Mouse (Mus musculus): ENCODE measurements around the gene Tmem151b.

Gene Tmem151b

DNA sequence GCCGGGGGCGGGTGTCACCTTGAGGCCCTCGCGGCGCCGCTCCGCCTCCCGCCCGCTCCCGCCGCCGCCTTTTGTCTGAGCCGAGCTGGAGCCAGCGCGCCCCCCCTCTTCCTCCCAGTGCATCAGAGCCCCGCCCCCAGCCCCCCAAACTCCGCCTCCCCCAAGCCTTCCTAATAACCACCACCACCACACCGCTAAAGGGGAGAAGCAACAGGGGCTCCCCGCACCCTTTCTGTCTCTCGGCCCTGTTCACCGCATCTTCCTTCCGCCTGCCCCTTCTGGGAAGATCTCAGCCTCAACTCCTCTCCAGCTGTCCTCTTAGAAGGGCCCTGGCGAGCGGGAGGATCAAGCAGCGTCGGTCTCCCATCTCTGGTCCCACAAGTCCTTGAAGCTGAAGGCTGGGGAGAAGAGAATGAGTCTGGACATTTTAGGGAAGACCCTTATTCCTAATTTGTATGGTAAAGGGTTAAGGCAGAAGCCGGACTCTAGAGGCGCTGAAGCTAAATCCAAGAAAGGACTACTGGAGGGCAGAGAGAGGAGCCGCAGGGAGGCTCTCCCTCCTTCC lies at the start of gene Tmem151b:
Gene Tmem151b, minus strand, starts transcription at position 61 of the 565 bp plus-strand sequence.
- DNase-seq: peak; percentile 85 to 94

DNA sequence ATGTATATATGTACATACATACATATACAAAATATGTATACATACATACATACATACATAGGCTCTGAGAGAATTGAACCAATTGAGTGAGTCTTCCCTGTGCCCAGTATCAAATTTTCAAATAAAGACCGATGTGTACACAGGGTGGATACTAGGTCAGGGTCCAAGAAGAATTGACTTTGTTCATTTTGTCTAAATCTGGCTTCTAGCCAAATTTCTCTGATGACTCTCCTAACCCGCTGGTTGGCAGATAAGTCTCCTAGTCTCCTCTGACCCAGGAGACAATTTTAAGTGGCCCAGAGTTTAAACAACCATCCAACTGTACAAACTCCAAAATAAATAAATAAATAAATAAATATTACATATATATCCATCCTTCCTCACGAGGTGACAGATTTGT lies 49.4 kb upstream of the Tmem151b start:
- DNase-seq: no peak

DNA sequence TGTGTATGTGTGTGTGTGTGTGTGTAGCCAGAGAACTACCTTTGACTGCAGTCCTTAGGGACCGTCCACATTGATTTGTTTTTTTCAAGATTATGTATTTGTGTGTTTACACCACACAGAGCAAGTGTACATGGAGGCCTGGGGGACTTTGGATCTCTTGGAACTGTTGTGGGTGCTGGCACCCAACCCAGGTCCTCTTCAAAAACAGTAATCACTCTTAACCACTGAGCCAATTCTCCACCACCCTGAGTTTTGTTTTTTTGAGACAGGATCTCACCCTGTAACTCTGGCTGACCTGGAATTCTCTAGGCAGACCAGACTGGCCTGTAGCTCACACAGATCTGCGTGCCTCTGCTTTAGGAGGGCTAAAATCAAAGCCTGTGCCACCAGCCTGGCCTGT lies 48.9 kb upstream of the Tmem151b start:
- no peak for DNase-seq

DNA sequence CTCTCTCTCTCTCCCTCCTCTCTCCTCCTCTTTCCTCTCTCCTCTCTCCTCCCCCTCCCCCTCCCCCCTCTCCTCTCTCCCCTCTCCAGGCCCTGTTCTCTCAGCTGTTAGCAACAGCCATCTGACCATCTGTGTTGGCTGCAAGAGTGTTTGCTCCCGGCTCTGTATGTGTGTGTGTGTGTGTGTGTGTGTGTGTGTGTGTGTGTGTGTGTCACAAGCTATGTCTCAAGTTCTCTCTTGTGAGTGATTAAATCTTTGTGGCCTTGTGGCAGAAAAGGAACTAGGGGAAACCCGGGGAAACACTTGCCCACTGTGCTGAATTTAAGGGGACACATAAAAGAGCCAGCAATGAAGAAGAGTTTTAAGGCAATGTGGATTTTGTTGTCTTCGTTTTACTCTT lies 48.3 kb upstream of the Tmem151b start:
- peak in 1 of 2 experiments; percentile 55 for DNase-seq

GRCm38 (mm10) chr17:45596631-45597396 lies 47.3 kb upstream of the Tmem151b start:
- DNase-seq: peak; percentile 65 to 73

DNA sequence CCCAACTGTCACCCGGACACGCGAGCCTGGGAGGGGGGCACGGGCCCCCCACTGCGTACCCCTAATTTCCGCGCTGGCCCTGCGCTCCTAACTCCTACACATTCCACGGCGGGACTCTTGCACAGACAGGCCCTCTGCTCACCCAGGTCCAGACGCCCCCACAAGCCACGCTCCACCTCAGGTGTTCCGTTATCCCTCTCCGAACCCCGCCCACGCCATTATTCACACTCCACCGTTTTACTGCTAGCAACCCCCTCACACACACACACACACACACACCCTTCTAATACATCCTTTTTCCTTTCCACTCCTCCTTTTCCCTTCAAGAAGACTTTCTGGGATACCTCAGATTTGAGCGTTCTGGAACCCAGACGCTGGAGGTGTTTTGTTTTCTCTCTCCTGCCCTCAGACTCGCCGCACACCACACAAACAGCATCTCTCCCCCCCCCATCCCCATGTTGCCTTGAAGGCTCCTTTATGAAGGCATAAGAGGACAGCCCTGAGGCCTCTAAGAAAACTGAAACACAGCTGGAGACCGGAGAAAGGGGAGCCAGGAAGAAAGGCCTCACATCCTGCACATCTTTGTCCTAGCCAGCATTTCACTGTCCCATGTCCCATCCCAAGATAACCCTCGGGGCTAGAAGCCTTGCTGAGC lies 46.4 kb upstream of the Tmem151b start:
- peak in 1 of 2 experiments; percentile 56 for DNase-seq

- DNase-seq: peak; percentile 80 to 85
Measured at GRCm38 (mm10) chr17:45594881-45595735, 45.6 kb upstream of the Tmem151b start.

GRCm38 (mm10) chr17:45594195-45594594 lies 44.7 kb upstream of the Tmem151b start:
- DNase-seq: no peak

GRCm38 (mm10) chr17:45593479-45593878 lies 44.0 kb upstream of the Tmem151b start:
- DNase-seq: no peak

DNA sequence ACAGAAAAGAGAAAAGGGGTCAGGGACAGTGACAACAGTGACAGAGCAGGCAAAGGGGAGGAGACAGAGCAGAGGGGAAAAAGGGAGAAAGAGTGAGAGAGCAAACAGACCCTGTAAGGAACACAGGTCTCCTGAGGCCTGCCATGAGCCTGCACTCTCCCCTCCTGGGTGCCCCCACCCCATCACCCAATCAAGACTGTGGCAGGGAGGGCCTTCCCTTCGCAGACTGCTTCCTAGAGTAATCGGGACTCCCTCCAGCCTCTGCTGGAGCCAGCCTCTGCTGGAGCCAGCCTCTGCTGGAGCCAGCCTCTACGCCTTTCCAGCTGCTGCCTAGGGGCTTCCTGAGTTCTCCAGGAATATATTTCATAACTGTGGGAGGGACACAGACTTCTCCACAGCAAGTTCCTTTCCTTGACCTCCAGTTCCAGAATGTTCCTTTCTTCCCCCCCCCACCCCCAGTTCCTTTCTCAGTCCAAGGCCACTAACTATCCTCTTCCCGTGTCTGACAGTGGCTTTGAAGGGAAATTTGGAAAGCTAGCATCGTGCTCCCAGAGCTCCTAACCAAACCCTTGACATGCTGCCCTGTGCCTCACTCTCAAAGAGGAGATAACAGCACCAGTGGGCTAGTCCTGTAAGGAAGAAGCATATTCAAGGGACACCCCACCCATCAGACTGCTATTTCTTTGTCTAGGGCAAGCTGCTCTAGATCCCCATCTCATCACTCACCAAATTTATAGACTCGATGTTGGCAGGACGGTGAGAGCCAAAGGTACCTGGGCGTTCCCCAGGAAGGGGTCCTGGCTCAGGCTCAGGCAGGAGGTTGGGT lies 43.3 kb upstream of the Tmem151b start:
- no peak for DNase-seq

- peak in 1 of 2 experiments; percentile 64 for DNase-seq
Measured at GRCm38 (mm10) chr17:45591701-45592605, 42.5 kb upstream of the Tmem151b start.

DNA sequence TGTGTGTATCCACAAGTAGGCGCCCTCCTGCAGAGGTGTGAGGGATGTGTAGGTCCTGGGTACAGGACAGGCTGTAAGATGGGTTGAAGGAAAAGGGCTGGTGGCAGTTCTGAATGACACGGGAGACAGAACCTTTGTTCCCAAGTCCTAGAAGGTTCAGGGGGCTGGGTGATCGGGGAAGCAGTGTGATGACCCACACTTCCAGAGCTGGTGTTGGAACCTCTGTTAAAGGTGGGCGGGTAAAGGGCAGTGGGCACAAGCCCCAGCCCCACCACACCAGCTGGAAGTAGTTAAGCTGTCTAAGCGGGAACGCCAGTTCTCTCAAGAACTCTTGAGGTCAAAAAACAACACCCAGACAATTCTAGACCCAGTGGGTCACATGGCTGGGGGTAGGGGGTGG lies 40.9 kb upstream of the Tmem151b start:
- peak in 1 of 2 experiments; percentile 11 for DNase-seq

- peak; percentile 7 to 14 for DNase-seq
Measured at GRCm38 (mm10) chr17:45589844-45590243, 40.4 kb upstream of the Tmem151b start.

DNA sequence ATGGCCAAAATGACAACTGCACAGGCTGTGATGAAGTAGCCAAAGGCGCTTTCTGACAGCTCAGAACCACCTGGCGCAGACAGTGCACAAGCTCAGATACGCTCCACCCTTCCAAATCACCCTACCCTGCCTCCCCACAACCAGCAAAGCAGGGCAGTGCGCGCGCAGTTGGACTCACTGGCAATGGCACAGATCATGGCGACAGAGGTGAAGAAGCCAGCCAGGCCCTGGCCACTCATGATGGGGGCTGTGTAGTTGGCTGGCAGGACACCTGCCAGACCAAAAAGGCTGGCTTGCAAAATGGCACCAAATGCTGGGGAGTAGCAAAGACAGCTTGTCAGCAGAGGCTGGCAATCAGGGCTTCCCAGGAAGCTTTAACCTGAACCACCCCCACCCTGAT lies 39.8 kb upstream of the Tmem151b start:
- DNase-seq: peak; percentile 49 to 66

GRCm38 (mm10) chr17:45588370-45588769 lies 38.9 kb upstream of the Tmem151b start:
- no peak for DNase-seq

DNA sequence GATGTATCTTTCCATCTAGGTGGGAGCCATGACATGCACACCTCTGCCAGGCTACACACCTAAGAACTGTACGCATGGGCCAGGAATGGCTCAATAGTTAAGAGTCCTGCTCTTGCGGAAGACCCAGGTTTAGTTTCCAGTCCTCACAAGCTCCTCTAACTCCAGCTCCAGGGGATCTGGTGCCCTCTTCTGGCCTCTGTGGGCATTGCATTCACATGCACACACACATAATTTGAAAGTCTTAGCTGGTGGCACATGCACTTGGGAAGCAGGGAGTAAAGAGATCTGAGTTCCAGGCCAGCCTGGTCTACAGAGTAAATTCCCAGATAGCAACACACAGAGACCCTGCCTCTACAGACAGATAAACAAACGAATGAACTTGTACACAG lies 37.0 kb upstream of the Tmem151b start:
- peak; percentile 31 to 49 for DNase-seq

DNA sequence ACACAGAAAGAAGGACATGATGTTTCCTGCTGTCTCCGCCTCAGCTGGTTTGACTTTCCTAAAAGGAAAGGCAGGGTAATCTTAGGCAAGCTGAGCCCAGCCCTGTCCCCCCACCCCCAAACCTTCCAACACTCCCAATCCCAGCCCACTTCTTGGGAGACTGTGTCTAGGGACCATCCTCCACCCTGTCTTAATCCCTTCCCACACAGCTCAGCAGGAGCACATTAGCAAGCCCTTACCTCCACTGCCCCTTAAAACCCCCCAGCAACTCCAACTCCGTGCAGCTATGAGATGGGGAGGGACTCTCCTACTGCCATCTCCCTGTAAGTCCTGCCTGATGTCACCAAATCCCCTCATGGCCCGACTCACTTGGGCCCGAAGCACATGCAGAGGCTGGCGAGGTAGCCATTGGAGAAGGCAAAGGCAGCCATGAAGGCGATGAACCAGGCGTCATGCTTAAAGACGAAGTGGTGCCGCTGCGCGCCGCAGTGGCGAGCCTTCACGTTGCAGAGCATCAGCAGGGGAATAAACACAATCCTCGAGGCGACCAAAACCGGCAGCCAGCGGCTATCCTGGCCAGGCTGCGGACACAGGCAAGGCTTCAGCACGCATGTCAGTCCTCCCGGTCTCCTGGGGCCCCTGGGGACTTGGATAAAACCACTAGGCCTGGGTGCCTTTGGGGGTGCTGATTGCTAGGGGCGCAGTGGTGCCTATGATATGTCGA lies 36.4 kb upstream of the Tmem151b start:
- DNase-seq: peak in 1 of 2 experiments; percentile 14

DNA sequence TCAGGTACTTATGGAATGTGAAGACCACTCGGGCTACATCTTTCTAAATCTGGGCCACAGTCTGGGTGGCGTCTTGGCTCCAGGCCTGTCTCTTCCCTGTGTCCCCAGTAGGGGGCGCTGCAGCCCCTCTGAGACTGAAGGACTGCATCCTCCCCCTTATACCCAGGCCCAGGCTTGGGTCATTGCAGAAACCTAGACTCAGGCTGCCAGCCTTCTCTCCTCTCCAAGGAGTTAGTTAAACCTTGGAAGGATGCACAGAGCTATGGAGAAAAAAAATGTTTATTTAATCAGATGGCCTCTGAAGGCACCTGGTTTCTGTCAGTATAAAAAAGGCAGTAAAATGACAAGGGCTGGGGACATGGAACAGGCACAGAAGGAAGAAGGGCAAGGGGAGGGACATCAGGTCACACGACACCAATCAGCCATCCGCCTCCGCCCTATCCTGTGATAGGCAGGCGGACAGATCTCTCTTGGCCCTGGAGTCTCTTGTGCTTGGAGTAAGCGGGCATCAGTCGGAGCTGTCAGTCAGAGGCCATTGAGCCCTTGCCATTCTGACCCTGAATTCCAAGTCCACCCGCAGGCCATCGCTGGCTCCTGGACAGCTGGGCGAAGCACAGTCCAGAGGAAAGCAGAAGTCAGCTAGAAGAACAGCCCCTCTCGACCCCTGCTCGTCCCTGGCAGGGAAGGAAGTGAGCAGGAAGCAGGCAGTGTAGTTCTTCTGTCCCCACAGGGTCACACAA lies 35.6 kb upstream of the Tmem151b start:
- DNase-seq: peak; percentile 84 to 87

All from cerebellum, postnatal 25 days (tissue).